Mouse (Mus musculus) CH12.LX (cell line): ENCODE measurements at regions not wholly inside any gene's neighbourhood (a gene's known extent, or its start where the extent isn't known, plus 50 kb on each side); places are given as distances from the start of the nearest gene placed in this dataset.

Experiments
- DNase-seq: peaks from one replicate; pipeline ENCODE4 v3.0.0-alpha.2; 2013; ENCODE audit errors: extremely low read depth
- H3K27ac ChIP-seq: 2 replicates; pipeline ENCODE4 v1.5.1; 2012; ENCODE audit warnings: low read depth, mild to moderate bottlenecking, control low read depth, moderate library complexity; ENCODE audit not compliant: insufficient read depth
- H3K27me3 ChIP-seq: replicated peaks from 2 replicates; pipeline ENCODE3; 2012; ENCODE audit warnings: inconsistent platforms
- H3K36me3 ChIP-seq, 2 experiments: replicated peaks in 1 of 2; 2 replicates each; pipeline versions ENCODE3 to v1.6.1; 2012; ENCODE audit warnings: inconsistent platforms in 1 of 2, low read length in 1 of 2, mild to moderate bottlenecking in 1 of 2, mixed read lengths in 1 of 2, moderate library complexity in 1 of 2; ENCODE audit not compliant: control insufficient read depth in 1 of 2, insufficient read depth in 1 of 2
- H3K4me1 ChIP-seq, 2 experiments: 2 replicates each; pipeline ENCODE4 v1.6.1; 2012; ENCODE audit warnings: inconsistent platforms in 1 of 2, moderate library complexity in 1 of 2; ENCODE audit not compliant: insufficient read depth in 2 of 2, control insufficient read depth in 1 of 2
- H3K4me2 ChIP-seq: 2 replicates; pipeline ENCODE4 v1.6.1; 2012; ENCODE audit warnings: low read depth, mild to moderate bottlenecking, control low read depth; ENCODE audit not compliant: poor library complexity, insufficient read depth, severe bottlenecking
- H3K4me3 ChIP-seq, 3 experiments: fragments of 150-350 bp in 1 of 3; sonication (generic) in 1 of 3; replicated peaks in 1 of 3; 2 replicates each; pipeline versions ENCODE3 to v1.5.1; 2011 to 2012; ENCODE audit warnings: low read depth in 2 of 3, low read length in 2 of 3, mild to moderate bottlenecking in 2 of 3, moderate library complexity in 2 of 3, control low read depth in 1 of 3, improper control_type of control experiment in 1 of 3, inconsistent platforms in 1 of 3, mixed read lengths in 1 of 3; ENCODE audit not compliant: poor library complexity in 1 of 3
- H3K79me2 ChIP-seq: replicated peaks from 2 replicates; pipeline ENCODE4 v1.6.1; 2012; ENCODE audit warnings: mild to moderate bottlenecking, moderate library complexity; ENCODE audit not compliant: control insufficient read depth, poor library complexity, insufficient read depth, severe bottlenecking; ENCODE audit errors: extremely low read depth
- H3K9ac ChIP-seq: 2 replicates; pipeline ENCODE4 v1.6.1; 2012; ENCODE audit warnings: low read depth, mild to moderate bottlenecking, control low read depth, moderate library complexity; ENCODE audit not compliant: insufficient read depth
- H3K9me3 ChIP-seq: replicated peaks from 2 replicates; pipeline ENCODE3; 2012; ENCODE audit warnings: low read length, inconsistent platforms, mixed read lengths
- CTCF ChIP-seq, 2 experiments: IDR thresholded peaks in 1 of 2; conservative IDR thresholded peaks in 1 of 2; 2 replicates each; pipeline ENCODE4 v1.5.1; 2011 to 2012; ENCODE audit warnings: low read depth in 2 of 2, low read length in 2 of 2, improper control_type of control experiment in 1 of 2, inconsistent platforms in 1 of 2, mild to moderate bottlenecking in 1 of 2, moderate library complexity in 1 of 2
- ELF1 ChIP-seq: IDR thresholded peaks from 2 replicates; pipeline ENCODE4 v1.6.1; 2014; ENCODE audit warnings: low read depth, mild to moderate bottlenecking, inconsistent platforms, low read length, improper control_type of control experiment
- EP300 ChIP-seq: IDR thresholded peaks from 2 replicates; pipeline ENCODE4 v1.6.1; 2011; ENCODE audit warnings: low read length, improper control_type of control experiment
- GABPA ChIP-seq: IDR thresholded peaks from 2 replicates; pipeline ENCODE4 v1.6.1; 2012; ENCODE audit warnings: low read depth, low read length, improper control_type of control experiment, inconsistent platforms; ENCODE audit not compliant: insufficient replicate concordance
- HCFC1 ChIP-seq: IDR thresholded peaks from 2 replicates; pipeline ENCODE4 v1.6.1; 2012; ENCODE audit warnings: low read depth, mild to moderate bottlenecking, inconsistent platforms, low read length, improper control_type of control experiment
- MXI1 ChIP-seq: IDR thresholded peaks from 2 replicates; pipeline ENCODE4 v1.6.1; 2011; ENCODE audit warnings: mild to moderate bottlenecking, low read depth, low read length, improper control_type of control experiment
- NRF1 ChIP-seq: IDR thresholded peaks from 2 replicates; pipeline ENCODE4 v1.6.1; 2014; ENCODE audit warnings: low read depth, mild to moderate bottlenecking, inconsistent platforms, low read length, improper control_type of control experiment, moderate library complexity
- PAX5 ChIP-seq: IDR thresholded peaks from 2 replicates; pipeline ENCODE4 v1.6.1; 2012; ENCODE audit warnings: low read length, inconsistent platforms, mixed read lengths
- POLR2AphosphoS2 ChIP-seq: IDR thresholded peaks from 2 replicates; pipeline ENCODE4 v1.6.1; 2011; ENCODE audit warnings: low read depth, low read length, improper control_type of control experiment
- RAD21 ChIP-seq: IDR thresholded peaks from 2 replicates; pipeline ENCODE4 v1.6.1; 2011; ENCODE audit warnings: low read depth, mild to moderate bottlenecking, low read length, improper control_type of control experiment, moderate library complexity
- RCOR1 ChIP-seq: conservative IDR thresholded peaks from 2 replicates; pipeline ENCODE4 v1.6.1; 2012; ENCODE audit warnings: low read depth, mild to moderate bottlenecking, inconsistent platforms, low read length, improper control_type of control experiment
- SIN3A ChIP-seq: IDR thresholded peaks from 2 replicates; pipeline ENCODE4 v1.6.1; 2012; ENCODE audit warnings: low read length, improper control_type of control experiment, inconsistent platforms
- TBP ChIP-seq: conservative IDR thresholded peaks from 2 replicates; pipeline ENCODE4 v1.6.1; 2011; ENCODE audit warnings: low read depth, low read length, improper control_type of control experiment
- TCF12 ChIP-seq: IDR thresholded peaks from 2 replicates; pipeline ENCODE4 v1.6.1; 2014; ENCODE audit warnings: low read depth, mild to moderate bottlenecking, inconsistent platforms, low read length, improper control_type of control experiment
- USF1 ChIP-seq: IDR thresholded peaks from 2 replicates; pipeline ENCODE4 v1.6.1; 2014; ENCODE audit warnings: low read depth, mild to moderate bottlenecking, inconsistent platforms, low read length, improper control_type of control experiment
- ZC3H11A ChIP-seq: IDR thresholded peaks from 2 replicates; pipeline ENCODE4 v1.6.1; 2012; ENCODE audit warnings: low read depth, mild to moderate bottlenecking, inconsistent platforms, low read length, improper control_type of control experiment
- ZMIZ1 ChIP-seq: IDR thresholded peaks from 2 replicates; pipeline ENCODE4 v1.6.1; 2012; ENCODE audit warnings: low read depth, mild to moderate bottlenecking, inconsistent platforms, low read length, improper control_type of control experiment
- ZNF384 ChIP-seq: IDR thresholded peaks from 2 replicates; pipeline ENCODE4 v1.6.1; 2012; ENCODE audit warnings: low read depth, low read length, improper control_type of control experiment, inconsistent platforms
- dilution Hi-C: fragments of 300-500 bp; cut with MboI; formaldehyde crosslinking; loops from 2 replicates; pipeline ENCODE4 v1.14.3; 2020; ENCODE audit warnings: low sequenced_read_pairs; ENCODE audit not compliant: extremely low pct_unique_long_range_greater_than_20kb, extremely low pct_ligation_motif_present
- in situ Hi-C: fragments of 300-500 bp; cut with MboI; formaldehyde crosslinking; loops from 3 replicates; pipeline ENCODE4 v1.14.3; 2019; ENCODE audit warnings: low sequenced_read_pairs, low pct_ligation_motif_present, low pct_unique_long_range_greater_than_20kb, mixed read lengths

DNA sequence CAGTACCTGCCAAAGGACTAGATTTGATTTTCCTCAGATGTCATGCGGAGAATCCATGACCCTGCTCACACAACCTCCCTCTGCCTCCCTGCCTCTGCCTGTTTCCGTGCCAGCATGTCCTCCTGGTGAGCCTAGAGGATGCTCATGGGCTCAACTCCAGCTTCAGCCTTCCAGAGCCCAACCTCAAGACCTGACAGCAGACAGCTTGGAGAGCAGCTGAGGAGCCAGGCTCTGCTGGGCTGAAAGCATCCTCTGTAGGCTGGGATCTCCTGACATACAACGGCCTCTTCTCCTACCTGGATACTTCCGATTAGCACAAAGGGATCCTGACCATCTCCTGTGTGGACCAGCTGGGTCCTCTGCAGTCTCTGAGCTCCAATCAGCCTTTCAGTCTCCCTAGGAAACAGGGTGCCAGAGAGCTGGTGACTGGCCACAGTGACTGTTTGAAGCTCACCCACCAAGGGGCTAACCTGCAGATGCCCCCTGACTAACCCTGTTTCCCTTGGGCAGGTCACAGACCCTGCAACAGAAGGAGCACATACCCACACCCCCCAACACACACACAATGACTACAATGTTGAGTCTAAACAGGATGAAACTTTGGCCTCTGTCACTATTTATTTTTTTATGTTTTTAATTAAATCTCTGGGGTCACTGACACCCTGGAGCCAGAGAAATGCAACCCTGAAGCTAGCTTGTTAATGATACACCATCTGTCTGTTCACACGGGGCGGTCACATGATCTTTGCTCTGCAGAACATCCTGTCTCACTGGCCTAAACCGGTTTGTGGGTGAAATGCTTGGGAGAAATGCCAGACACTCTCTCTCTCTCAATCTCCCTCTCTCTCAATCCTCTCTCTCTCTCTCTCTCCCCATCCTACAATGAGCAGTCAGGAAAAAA, 93.8 kb upstream of the Slc45a1 start:
- in situ Hi-C loops (no loop called here), dilution Hi-C loops (no loop called here)
- H3K4me1 ChIP-seq, result peaks cover 0 to 15% of the 10 kb centered on the region in 2 experiments; a peak in 3 of 4 replicates
- no peak overlapping the region for H3K4me3 ChIP-seq
- no peaks in the 10 kb centered on the region for H3K36me3 ChIP-seq
- no peak overlapping the region for H3K9ac ChIP-seq
- H3K79me2 ChIP-seq, result no peaks in the 10 kb centered on the region
- no peaks in the 10 kb centered on the region for H3K27me3 ChIP-seq
- H3K9me3 ChIP-seq, result no peaks in the 10 kb centered on the region
- no peak for DNase-seq
- no peak for TF ChIP-seq USF1
- no peak for TF ChIP-seq POLR2AphosphoS2
- TF ChIP-seq CTCF (conservative IDR thresholded peaks at IDR 0.05 in 1 of 2, IDR thresholded peaks at IDR 0.05 in 1 of 2; ENCODE audit: low read depth in 2 of 2, low read length in 2 of 2), result no peak
- no peak for TF ChIP-seq ZNF384
- no peak for TF ChIP-seq HCFC1
- no peak for TF ChIP-seq TCF12
- TF ChIP-seq EP300, result no peak
- no peak for TF ChIP-seq GABPA
- no peak for TF ChIP-seq MXI1
- no peak for TF ChIP-seq NRF1
- no peak overlapping the region for H3K4me2 ChIP-seq
- H3K27ac ChIP-seq, result no peak overlapping the region

DNA sequence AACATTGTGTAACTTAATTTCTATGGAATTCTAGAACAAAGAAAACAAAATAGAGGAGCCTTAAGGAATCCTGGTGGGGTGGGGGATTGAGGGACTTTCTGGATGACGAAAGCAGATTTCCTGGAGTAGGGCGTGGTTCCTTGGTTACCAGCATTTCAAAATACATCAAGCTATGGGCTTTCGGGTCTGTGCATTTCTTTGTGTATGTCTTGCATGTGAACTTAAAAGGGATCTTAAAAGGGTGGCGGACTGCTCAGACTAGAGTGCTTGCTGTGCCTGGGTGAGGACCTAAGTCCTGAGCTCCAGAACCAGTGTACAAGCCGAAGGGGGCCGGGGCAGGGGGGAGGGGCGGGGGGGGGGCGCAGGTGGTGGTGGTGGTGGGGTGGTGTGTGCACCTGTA, 91.5 kb upstream of the Slc45a1 start:
- H3K36me3 ChIP-seq, result no peaks in the 10 kb centered on the region
- no peak overlapping the region for H3K4me3 ChIP-seq
- in situ Hi-C loops, result no loop called here
- DNase-seq, result no peak
- TF ChIP-seq RAD21 (no peak), SIN3A (no peak), TBP (no peak), ZMIZ1 (no peak), RCOR1 (no peak), ELF1 (no peak), NRF1 (no peak), ZC3H11A (no peak), MXI1 (no peak), PAX5 (no peak)
- 0 out of 4 replicates have a peak, but pooled peaks cover 0 to 5% of the 10 kb centered on the region in 2 experiments for H3K4me1 ChIP-seq
- no peaks in the 10 kb centered on the region for H3K27me3 ChIP-seq
- no peaks in the 10 kb centered on the region for H3K79me2 ChIP-seq
- H3K27ac ChIP-seq, result no peak overlapping the region
- H3K4me2 ChIP-seq, result no peak overlapping the region
- no peak overlapping the region for H3K9ac ChIP-seq
- dilution Hi-C loops, result no loop called here
- H3K9me3 ChIP-seq, result no peaks in the 10 kb centered on the region
